Mouse (Mus musculus) T-helper 2 cell (primary cell): ENCODE results near the gene Tssk3.

ENCODE experiments used
- in situ Hi-C: fragments of 300-600 bp; cut with MboI, MseI; formaldehyde crosslinking; loops from one replicate; pipeline ENCODE4 v1.15.1; 2025; ENCODE audit warnings: high pct_unique_total_duplicates

Tssk3 gene

GRCm38 (mm10) chr4:129500607-129501566 is 10.1 kb upstream of the Tssk3 start:
- in situ Hi-C loops = no loop called here

- in situ Hi-C loops = no loop called here
Measured at GRCm38 (mm10) chr4:129500017-129500416, 9.2 kb upstream of the Tssk3 start.

- in situ Hi-C loops = no loop called here
Measured at GRCm38 (mm10) chr4:129498941-129499340, 8.1 kb upstream of the Tssk3 start.

- in situ Hi-C loops = no loop called here
Measured at GRCm38 (mm10) chr4:129496631-129497030, 5.8 kb upstream of the Tssk3 start.

GRCm38 (mm10) chr4:129495672-129496562 is 5.1 kb upstream of the Tssk3 start:
- in situ Hi-C loops = no loop called here

- in situ Hi-C loops = no loop called here
Measured at GRCm38 (mm10) chr4:129494681-129495080, 3.9 kb upstream of the Tssk3 start.

GRCm38 (mm10) chr4:129481090-129481489 is 9.7 kb downstream of the Tssk3 start:
- in situ Hi-C loops = no loop called here

GRCm38 (mm10) chr4:129479863-129480262 is 11.0 kb downstream of the Tssk3 start:
- in situ Hi-C loops = no loop called here

GRCm38 (mm10) chr4:129476047-129476446 is 14.8 kb downstream of the Tssk3 start:
- in situ Hi-C loops = no loop called here

GRCm38 (mm10) chr4:129464286-129464815 is 26.5 kb downstream of the Tssk3 start:
- in situ Hi-C loops = no loop called here

- in situ Hi-C loops = no loop called here
Measured at GRCm38 (mm10) chr4:129463097-129464059, 27.4 kb downstream of the Tssk3 start.

- in situ Hi-C loops = no loop called here
Measured at GRCm38 (mm10) chr4:129462118-129462517, 28.7 kb downstream of the Tssk3 start.

GRCm38 (mm10) chr4:129461183-129461960 is 29.4 kb downstream of the Tssk3 start, which contains the start of gene Bsdc1:
Bsdc1 (plus strand) TSS chr4:129461581.
- in situ Hi-C loops = no loop called here

- in situ Hi-C loops = no loop called here
Measured at GRCm38 (mm10) chr4:129460827-129461182, 30.0 kb downstream of the Tssk3 start.

GRCm38 (mm10) chr4:129459726-129460125 is 31.1 kb downstream of the Tssk3 start:
- in situ Hi-C loops = loop anchor here (5.0 kb wide), 1 partner anchor 107 kb away; no protein-coding TSS in a partner anchor

- in situ Hi-C loops = loop anchor here (5.0 kb wide), 1 partner anchor 105 kb away; no protein-coding TSS in a partner anchor
Measured at GRCm38 (mm10) chr4:129457311-129457710, 33.5 kb downstream of the Tssk3 start.

GRCm38 (mm10) chr4:129456126-129456525 is 34.7 kb downstream of the Tssk3 start:
- in situ Hi-C loops = loop anchor here (5.0 kb wide), 1 partner anchor 104 kb away; no protein-coding TSS in a partner anchor

- in situ Hi-C loops = loop anchor here (5.0 kb wide), 1 partner anchor 103 kb away; no protein-coding TSS in a partner anchor
Measured at GRCm38 (mm10) chr4:129455265-129455664, 35.6 kb downstream of the Tssk3 start.

GRCm38 (mm10) chr4:129451471-129452169 is 39.2 kb downstream of the Tssk3 start:
- in situ Hi-C loops = no loop called here
